Mouse (Mus musculus) right cerebral cortex, postnatal 25 days (tissue): Measurements from ENCODE around the gene March5.
"Not testable (repeated sequence)": the region's sequence is repeated elsewhere in the genome, so short reads cannot be mapped to it uniquely, and the experiment has no call there.

Source experiments
- DNase-seq: peaks from one replicate; pipeline ENCODE4 v3.0.0; 2022

Gene March5

DNA sequence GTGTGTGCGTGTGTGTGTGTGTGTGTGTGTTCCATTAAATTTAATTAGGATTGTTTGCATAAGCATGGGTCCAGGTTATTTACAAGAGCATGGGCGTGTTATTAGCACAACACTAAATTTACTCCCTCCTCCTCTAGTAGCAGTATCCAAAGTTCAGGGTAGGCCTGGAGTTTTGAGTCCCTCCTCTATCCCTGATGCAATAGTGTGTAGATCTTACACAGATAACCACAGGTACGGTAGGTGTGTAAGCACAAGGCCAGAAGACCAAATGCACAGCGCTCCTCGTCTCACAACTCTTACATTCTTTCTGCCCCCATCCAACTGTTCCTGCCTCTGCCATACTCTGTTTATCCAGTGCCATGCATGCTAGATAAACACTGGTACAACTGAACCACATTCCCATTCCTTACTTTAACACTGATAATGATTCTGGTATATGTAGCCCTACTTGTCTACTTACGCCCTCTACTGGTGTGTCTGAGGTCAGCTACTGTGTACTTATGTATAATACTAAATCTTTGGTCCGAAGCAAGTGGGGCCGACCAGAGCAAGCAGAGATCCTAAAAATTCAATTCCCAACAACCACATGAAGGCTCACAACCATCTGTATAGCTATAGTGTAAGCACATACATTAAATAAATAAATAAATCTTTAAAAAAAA, 2.3 kb downstream of the March5 start:
- no peak for DNase-seq

DNA sequence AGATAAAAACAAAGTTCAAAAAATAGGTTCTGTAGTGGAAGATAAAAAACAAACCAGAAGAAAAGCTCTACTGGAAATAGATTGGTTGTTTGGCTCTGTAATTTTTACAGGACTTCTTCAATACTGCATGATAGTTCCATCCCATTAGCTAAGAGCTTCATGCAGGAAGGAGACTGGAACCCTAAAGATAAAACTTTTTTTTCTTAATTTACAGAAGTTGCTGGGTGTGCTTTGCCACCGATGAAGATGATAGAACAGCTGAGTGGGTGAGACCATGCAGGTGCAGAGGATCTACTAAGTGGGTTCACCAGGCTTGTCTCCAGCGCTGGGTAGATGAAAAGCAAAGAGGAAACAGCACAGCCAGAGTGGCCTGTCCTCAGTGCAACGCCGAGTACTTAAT, 3.1 kb downstream of the March5 start:
- no peak for DNase-seq

DNA sequence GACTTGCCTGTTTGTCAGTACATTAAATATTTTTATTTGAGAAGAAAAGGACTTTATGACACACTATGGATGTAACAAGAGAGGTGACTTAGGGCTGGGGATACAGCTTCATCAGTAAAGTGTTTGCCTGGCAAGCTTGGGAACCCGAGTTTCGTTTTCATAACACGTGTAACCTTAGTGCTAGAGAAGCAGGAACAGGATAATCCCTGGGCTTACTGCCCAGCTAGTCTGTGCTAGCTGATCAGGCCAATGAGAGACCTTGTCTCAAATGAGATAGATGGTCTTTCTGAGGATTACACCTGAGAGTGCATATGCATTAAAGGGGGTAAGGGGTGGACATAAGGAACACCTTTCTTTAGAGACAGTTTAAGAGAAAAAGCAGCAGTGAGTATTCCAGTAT, 4.1 kb downstream of the March5 start:
- DNase-seq = no peak

- no peak for DNase-seq
These were observed 7.4 kb downstream of the March5 start for GRCm38 (mm10) chr19:37214711-37215110.

DNA sequence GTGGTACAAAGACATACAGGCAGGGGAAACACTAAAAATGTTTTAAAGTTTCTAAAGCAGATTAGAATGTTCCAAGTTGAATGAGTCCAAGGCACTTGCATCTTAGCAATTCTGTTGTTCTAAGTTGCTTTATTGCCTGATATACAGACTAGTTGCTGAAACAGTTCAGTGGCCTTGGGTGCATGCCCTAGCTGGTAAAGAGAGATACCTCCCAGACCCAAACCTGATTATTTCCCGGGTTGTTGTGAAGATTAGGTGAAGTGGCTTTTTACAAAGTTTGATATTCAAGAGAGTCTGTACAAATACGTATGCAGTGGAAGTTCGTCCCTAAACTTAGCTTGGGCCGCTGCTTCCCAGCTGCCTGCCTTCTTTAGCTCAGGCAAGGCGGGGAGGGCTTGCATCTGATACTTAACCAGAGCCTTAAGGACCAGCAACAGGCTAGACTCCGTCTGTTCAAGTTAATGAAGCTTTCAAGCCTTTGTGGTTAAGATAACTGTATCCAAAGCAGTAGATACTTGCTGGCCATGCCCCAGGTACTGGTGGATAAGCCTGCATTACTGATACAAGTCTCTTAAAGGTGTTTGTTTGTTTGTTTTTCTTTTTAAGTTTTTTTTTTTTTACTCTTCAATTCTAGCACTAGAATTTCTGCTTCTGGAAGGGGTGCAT, 18.0 kb downstream of the March5 start:
- no peak for DNase-seq

DNA sequence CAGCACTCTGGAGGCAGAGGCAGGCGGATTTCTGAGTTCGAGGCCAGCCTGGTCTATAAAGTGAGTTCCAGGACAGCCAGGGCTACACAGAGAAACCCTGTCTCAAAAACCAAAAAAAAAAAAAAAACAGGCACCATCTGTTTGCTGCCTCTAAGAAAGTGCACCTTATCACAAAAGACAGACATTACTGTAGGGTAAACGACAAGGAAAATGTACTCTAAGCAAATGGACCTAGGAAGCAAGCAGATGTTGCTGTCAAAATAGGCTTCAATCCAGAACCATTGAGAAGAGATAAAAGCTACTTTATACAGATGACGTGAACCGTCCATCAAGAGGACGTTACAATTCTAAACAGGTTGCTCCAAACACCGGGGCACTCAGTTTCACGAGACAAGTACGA, 25.3 kb downstream of the March5 start:
- DNase-seq = not testable (repeated sequence)

GRCm38 (mm10) chr19:37233561-37234539, 26.5 kb downstream of the March5 start:
- DNase-seq = no peak

GRCm38 (mm10) chr19:37235818-37236217, 28.5 kb downstream of the March5 start:
- no peak for DNase-seq

DNA sequence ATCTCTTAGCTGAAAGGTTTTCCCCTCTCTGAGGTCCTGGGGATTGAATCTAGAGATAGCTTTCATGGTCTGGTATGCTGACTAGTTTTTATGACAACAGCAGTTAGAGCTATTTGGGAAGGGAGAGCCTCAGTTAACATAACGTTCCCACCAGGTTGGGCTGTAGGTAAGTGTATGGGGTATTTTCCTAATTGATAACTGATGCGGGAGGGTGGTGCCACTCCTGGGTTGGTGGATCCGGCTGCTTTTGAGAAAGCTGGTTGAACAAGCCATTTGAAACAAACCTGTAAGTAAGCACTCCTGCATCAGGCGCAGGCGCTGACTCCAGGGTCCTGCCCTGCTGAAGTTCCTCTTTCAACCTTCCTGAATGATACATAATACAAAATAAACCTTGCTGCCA, 30.0 kb downstream of the March5 start:
- DNase-seq = no peak

GRCm38 (mm10) chr19:37237712-37238437, 30.5 kb downstream of the March5 start:
- no peak for DNase-seq

DNA sequence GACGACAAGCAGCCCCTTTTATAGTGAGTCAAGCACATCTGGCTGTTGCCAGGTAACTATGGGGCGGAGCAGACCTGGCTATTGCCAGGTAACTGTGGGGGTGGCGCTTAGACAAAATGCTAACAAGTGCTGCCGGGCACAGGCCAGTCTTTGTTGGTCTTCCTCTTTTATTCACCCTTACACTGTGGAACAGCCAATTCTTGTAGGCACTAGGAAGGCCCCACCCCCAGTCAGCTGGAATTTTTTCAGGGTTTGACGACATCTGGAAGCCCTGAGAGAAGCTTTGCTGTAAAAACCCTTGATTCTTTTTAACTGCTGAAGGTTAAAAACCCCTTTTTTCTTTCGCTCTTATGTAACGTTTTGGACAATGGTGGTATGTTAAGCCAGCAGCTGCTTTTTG, 31.3 kb downstream of the March5 start:
- no peak for DNase-seq

DNA sequence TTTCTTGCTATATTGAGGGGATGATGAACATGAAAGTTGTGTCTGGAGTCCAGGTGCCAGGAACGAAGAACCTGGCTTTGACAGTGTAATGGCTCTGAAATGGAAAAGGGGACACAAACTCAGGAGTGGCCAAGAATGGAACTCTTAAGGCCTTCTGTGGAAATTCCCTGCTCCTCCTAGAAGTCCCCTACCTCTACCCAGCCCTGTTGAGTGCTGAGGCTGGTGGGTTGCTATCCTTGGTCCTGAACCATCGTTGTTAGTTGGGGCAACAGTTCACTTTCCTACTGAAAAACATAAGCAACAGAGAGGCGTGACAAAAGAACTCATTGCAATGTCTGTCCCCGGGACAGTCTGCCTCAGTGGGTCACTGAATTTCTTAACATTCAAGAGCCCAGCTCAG, 31.8 kb downstream of the March5 start:
- no peak for DNase-seq

GRCm38 (mm10) chr19:37241201-37241600, 33.9 kb downstream of the March5 start:
- DNase-seq = no peak

GRCm38 (mm10) chr19:37242707-37243106, 35.4 kb downstream of the March5 start:
- no peak for DNase-seq

DNA sequence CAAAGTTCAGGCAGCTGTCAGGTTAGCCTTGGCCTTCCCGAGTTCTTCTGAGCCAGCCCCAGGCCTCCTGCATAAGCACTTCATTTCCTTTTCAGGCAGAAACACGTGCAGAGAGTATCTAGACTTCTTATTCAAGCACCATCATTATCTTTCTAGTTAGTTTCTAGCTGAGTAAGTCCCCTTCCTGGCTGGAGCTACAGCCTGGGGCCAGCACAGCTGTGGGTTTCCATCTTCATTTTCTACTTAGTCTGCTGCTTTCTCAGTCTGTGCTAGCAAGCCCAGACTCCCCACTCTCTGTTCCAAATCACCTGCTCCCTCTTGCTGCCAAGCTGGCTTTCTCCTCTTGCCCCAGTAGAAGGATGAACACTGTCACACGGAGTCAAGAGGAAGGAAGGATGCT, 39.5 kb downstream of the March5 start:
- DNase-seq = no peak

GRCm38 (mm10) chr19:37248199-37248598, 40.9 kb downstream of the March5 start:
- DNase-seq = no peak

- no peak for DNase-seq
These were observed 44.8 kb downstream of the March5 start for GRCm38 (mm10) chr19:37252104-37252503.

DNA sequence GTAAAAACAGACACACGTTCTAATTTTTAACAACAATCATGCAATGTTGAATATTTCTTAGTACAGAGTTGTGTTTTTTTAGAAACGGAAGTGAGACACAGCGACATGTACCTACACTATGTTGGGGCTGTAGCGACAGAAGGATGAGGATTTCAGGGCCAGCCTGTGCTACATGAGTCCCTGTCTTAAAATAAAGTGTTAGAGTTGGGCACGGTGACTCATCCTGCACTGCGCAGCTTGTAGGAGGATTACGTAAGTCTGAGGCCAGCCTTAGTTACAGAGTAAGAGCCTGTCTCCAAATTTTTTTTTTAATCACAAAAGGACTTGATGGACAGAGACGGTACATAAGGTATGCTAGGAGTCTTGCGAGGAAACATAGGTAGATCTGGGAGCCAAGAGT, 48.0 kb downstream of the March5 start:
- DNase-seq = peak; percentile 65

DNA sequence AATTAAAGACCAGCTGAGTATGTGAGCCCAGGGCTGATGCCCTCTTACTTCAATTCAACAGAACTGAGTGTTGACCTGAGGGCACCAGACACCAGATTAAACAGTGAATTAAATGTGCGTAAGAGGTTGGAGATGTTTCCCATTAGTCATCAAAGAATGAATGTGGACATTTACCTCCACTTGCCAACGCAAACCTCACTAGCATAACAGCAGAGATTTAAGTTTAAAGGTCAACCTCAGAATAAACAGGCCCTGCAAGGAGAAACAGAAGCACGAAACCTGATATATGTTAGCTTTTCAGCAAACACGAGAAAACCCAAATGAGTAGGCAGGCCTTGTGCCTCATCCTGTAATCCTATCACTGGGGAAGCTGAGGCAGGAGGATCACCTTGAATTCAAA, 55.0 kb downstream of the March5 start:
- no peak for DNase-seq

GRCm38 (mm10) chr19:37263566-37263942, 56.2 kb downstream of the March5 start:
- no peak for DNase-seq

DNA sequence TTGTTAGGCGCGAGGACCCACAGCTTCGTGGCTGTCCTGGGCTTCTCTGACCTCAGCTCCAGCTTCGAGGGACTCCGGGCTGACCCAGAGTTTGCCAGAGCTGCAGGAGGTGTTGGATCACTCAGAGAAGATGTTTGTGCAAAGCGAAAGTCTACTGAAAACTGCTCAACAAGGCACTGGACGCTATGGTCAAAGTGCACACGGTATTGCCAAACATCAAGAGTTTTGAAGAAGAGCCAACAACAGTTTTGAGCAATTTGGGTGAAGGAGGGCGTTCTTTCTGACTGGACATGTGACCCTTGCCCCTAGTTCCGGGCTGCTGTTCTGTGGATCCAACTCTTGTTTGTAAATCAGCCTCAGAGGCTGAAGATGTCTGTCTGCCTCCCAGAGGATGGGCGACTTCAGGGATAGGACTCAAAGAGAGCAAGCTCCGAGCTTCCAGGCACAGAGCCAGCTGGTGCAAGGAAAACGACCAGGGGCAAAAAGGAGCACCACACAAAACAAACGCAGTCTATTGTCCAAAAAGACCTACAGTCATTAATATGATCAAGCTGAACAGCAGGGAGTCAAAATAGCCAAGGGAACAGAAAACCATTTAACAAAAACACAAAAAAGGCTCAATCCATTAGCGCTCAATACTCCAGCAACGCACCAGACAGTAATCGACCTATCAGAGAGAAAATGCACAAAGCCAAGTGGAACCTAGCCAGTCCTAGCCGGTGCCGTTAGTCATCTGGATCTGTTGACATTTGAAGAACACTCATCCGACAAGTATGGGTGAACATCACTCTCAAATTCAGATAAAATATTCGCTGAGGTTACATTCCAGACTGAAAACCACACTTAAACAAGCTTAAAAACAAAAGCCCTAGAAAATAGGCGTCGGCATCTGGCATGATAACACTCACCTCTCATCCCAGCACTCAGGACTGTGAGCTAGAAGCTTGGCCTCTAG, 56.9 kb downstream of the March5 start:
- no peak for DNase-seq
